Mouse (Mus musculus) testis, adult 2 months (tissue): ENCODE measurements around the gene Mdga1.

Experiments used
- CTCF ChIP-seq: fragments of 200-500 bp; IDR thresholded peaks from 2 replicates; pipeline ENCODE4 v1.5.1; 2012; ENCODE audit warnings: low read depth, mild to moderate bottlenecking, inconsistent platforms, low read length, moderate library complexity; ENCODE audit not compliant: control insufficient read depth, insufficient read depth, insufficient replicate concordance
- POLR2A ChIP-seq: fragments of 200-500 bp; IDR thresholded peaks from 2 replicates; pipeline ENCODE4 v1.6.1; 2012; ENCODE audit warnings: low read depth, mild to moderate bottlenecking, inconsistent platforms, low read length, moderate library complexity; ENCODE audit not compliant: control insufficient read depth

DNA sequence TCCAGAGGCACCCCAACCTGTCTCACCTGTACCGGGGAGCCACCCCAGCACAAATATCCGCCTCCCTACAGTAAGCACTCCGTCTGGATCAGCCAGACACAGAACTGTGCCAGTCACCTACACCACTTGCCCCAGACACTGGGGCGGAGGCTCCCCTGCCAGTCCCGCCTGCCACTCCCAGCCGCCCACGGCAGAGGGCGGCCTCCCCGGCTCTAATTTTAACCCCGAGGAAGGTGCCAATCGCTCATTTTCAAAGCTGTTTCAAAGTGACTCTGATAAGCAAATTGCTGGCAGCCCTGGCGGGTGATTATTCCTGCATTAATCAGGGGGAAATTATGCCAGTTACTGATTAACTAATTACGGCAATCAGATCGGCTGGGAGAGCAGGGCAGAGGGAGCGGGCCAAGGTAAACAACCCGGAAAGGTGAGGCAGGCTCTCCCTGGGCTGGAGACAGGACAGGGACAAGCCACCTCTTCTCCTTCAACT is 41.1 kb downstream of the Mdga1 start:
- TF ChIP-seq CTCF (no peak), POLR2A (no peak)
